Mouse (Mus musculus) testis, adult 2 months (tissue): ENCODE results near the gene Ctf1.

Source experiments
- CTCF ChIP-seq: fragments of 200-500 bp; IDR thresholded peaks from 2 replicates; pipeline ENCODE4 v1.5.1; 2012; ENCODE audit warnings: low read depth, mild to moderate bottlenecking, inconsistent platforms, low read length, moderate library complexity; ENCODE audit not compliant: control insufficient read depth, insufficient read depth, insufficient replicate concordance
- POLR2A ChIP-seq: fragments of 200-500 bp; IDR thresholded peaks from 2 replicates; pipeline ENCODE4 v1.6.1; 2012; ENCODE audit warnings: low read depth, mild to moderate bottlenecking, inconsistent platforms, low read length, moderate library complexity; ENCODE audit not compliant: control insufficient read depth

DNA sequence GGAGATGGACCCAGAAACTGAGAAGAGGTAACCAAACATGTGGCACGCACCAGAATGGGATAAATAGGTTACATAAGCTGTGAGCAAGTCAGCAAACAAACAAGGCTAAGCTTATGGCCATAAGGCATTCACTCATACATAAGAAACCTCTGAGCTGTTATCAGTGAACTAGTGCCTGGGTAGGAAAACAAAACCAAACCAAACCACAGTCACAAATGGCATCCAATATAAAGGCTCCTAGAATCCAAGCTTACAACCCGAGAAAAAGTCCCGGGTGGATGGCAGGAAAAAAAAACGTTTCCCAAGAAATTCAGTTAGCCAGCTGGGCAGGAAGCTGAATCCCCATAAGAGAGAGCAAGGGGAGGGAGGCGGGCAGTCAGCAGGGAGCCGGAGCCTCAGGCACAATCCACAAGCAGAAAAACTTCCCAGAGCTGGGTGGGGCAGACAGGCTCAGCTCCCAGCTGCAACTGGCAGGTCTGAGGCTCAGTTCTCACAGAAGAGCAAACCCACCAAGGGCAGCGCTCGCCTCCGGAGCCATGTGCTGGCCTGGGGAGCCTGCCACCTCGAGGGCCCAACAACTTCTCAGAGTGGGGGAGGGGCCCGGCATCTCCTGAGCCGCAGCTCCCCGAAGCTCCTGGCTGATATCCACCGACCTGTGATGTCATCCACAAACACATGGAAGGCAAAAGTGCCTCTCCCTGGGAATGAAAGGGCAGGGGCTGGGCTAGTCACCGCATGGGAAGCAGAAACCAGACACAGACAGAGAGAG lies 21.1 kb upstream of the Ctf1 start:
- TF ChIP-seq CTCF (no peak), POLR2A (no peak)
